ENCODE assay signal across 9 mouse cellular contexts in genomic region chr8:108829305-108829717, GRCm38 (mm10).
DNase-seq lines count a peak whose midpoint lies in the region; ATAC-seq and TF ChIP-seq lines count a peak whose summit lies in the region.
"Had no signal": no experiment of that assay in that cellular context is flagged by ENCODE, and none has a peak within 500 bp of the region (broad histone marks: within the 10 kb centered on the region; RNA-seq: fewer than 3 reads in every experiment).

No protein-coding gene starts in this region.

- WGBS in lung, postnatal 0 days, result 42% methylated on average over 11 of the region's 12 CpGs
- 7% methylated on average over 12 of the region's 12 CpGs for WGBS in forebrain, embryonic 16.5 days
- 6% methylated on average over 12 of the region's 12 CpGs for WGBS in hindbrain, postnatal 0 days
- 7% methylated on average over 12 of the region's 12 CpGs for WGBS in midbrain, embryonic 14.5 days

- TF ChIP-seq EP300 in lung, postnatal 0 days (IDR thresholded peaks at IDR 0.05), result no peak

- H3K4me3 ChIP-seq in lung, postnatal 0 days (ENCODE audit: low read depth, low read length), result no peak overlapping the region
- no peak overlapping the region for H3K4me3 ChIP-seq in forebrain, embryonic 16.5 days (replicated peaks; ENCODE audit: low read length)
- H3K4me3 ChIP-seq in hindbrain, postnatal 0 days (ENCODE audit: low read length), result no peak overlapping the region
- H3K4me3 ChIP-seq in midbrain, embryonic 14.5 days (replicated peaks; ENCODE audit: low read depth, low read length), result no peak overlapping the region

- 0 out of 2 replicates have a peak, but pooled peaks have one; percentile 17 for ATAC-seq in lung, postnatal 0 days
- ATAC-seq in forebrain, embryonic 16.5 days, result peak; percentile 85
- peak; percentile 92 for ATAC-seq in hindbrain, postnatal 0 days
- ATAC-seq in midbrain, embryonic 14.5 days (ENCODE audit: low FRiP score, low TSS enrichment), result peak; percentile 70
- ATAC-seq in inflammation-experienced regulatory T-cells, adult 6 months, result no peak
- ATAC-seq in megakaryocyte, adult 5-6 weeks (ENCODE audit: poor library complexity, severe bottlenecking), result no peak

- H3K36me3 ChIP-seq in lung, postnatal 0 days (ENCODE audit: insufficient read depth, low read length), result no peaks in the 10 kb centered on the region
- H3K36me3 ChIP-seq in forebrain, embryonic 16.5 days (ENCODE audit: control insufficient read depth, insufficient read depth), result no peaks in the 10 kb centered on the region
- H3K36me3 ChIP-seq in hindbrain, postnatal 0 days (ENCODE audit: insufficient read depth, low read length), result no peaks in the 10 kb centered on the region
- no peaks in the 10 kb centered on the region; the same call in 1 of the 2 replicates for H3K36me3 ChIP-seq in midbrain, embryonic 14.5 days (ENCODE audit: control insufficient read depth, insufficient read depth, low read length)

- DNase-seq in lung, postnatal 0 days (ENCODE audit: low spot score), result no peak
- no peak for DNase-seq in lung, adult 18-20 months
- peak; percentile 87 for DNase-seq in hindbrain, postnatal 0 days (ENCODE audit: low spot score)
- DNase-seq in midbrain, embryonic 14.5 days, result peak; percentile 83
- DNase-seq in ovary, postnatal 10 days (ENCODE audit: low spot score), result no peak

- H3K9ac ChIP-seq in lung, postnatal 0 days (replicated peaks; ENCODE audit: low read depth), result no peak overlapping the region
- no peak overlapping the region for H3K9ac ChIP-seq in forebrain, embryonic 16.5 days (replicated peaks; ENCODE audit: low read depth, low read length)
- H3K9ac ChIP-seq in hindbrain, postnatal 0 days (replicated peaks; ENCODE audit: low read length), result peak overlapping the region; percentile 9; the same call in 1 of the 2 replicates
- no peak overlapping the region; the same call in 1 of the 2 replicates for H3K9ac ChIP-seq in midbrain, embryonic 14.5 days (replicated peaks; ENCODE audit: low read length)

- no peaks in the 10 kb centered on the region for H3K27me3 ChIP-seq in lung, postnatal 0 days (replicated peaks; ENCODE audit: insufficient read depth, low read length)
- H3K27me3 ChIP-seq in forebrain, embryonic 16.5 days (replicated peaks; ENCODE audit: control insufficient read depth, insufficient read depth, low read length), result no peaks in the 10 kb centered on the region; the same call in 1 of the 2 replicates
- H3K27me3 ChIP-seq in hindbrain, postnatal 0 days (ENCODE audit: insufficient read depth, low read length), result no peaks in the 10 kb centered on the region
- no peaks in the 10 kb centered on the region for H3K27me3 ChIP-seq in midbrain, embryonic 14.5 days (ENCODE audit: control insufficient read depth, insufficient read depth, low read length)

- no peak for TF ChIP-seq CTCF in lung, postnatal 0 days (IDR thresholded peaks at IDR 0.05)
- no peak for TF ChIP-seq CTCF in hindbrain, postnatal 0 days (IDR thresholded peaks at IDR 0.05; ENCODE audit: low read depth)

- H3K27ac ChIP-seq in lung, postnatal 0 days (ENCODE audit: low read length), result no peak overlapping the region
- H3K27ac ChIP-seq in forebrain, embryonic 16.5 days (ENCODE audit: low read length), result no peak overlapping the region
- H3K27ac ChIP-seq in hindbrain, postnatal 0 days, result peak overlapping the region; percentile 36; the same call in 1 of the 2 replicates
- peak overlapping the region; percentile 70 for H3K27ac ChIP-seq in midbrain, embryonic 14.5 days (replicated peaks; ENCODE audit: low read depth, low read length)
- H3K27ac ChIP-seq: macrophage had no signal

- H3K4me1 ChIP-seq in lung, postnatal 0 days (ENCODE audit: insufficient read depth, low read depth, low read length), result peaks cover 7% of the 10 kb centered on the region; the same call in 1 of the 2 replicates
- H3K4me1 ChIP-seq in forebrain, embryonic 16.5 days (replicated peaks; ENCODE audit: control insufficient read depth, insufficient read depth, low read length), result peaks cover 27% of the 10 kb centered on the region
- H3K4me1 ChIP-seq in hindbrain, postnatal 0 days (ENCODE audit: insufficient read depth, low read length), result peaks cover 14% of the 10 kb centered on the region
- H3K4me1 ChIP-seq in midbrain, embryonic 14.5 days (ENCODE audit: control insufficient read depth, insufficient read depth, low read length), result peaks cover 58% of the 10 kb centered on the region

- H3K9me3 ChIP-seq in lung, postnatal 0 days (ENCODE audit: low read length), result no peaks in the 10 kb centered on the region
- H3K9me3 ChIP-seq in forebrain, embryonic 16.5 days (ENCODE audit: control insufficient read depth, low read length), result no peaks in the 10 kb centered on the region
- H3K9me3 ChIP-seq in hindbrain, postnatal 0 days (ENCODE audit: low read length), result no peaks in the 10 kb centered on the region
- no peaks in the 10 kb centered on the region for H3K9me3 ChIP-seq in midbrain, embryonic 14.5 days (ENCODE audit: control insufficient read depth, low read length)

- no peak overlapping the region for H3K4me2 ChIP-seq in lung, postnatal 0 days (replicated peaks; ENCODE audit: low read depth, low read length)
- no peak overlapping the region for H3K4me2 ChIP-seq in forebrain, embryonic 16.5 days (ENCODE audit: low read length)
- H3K4me2 ChIP-seq in hindbrain, postnatal 0 days (ENCODE audit: low read depth, low read length), result peak overlapping the region; percentile 39
- H3K4me2 ChIP-seq in midbrain, embryonic 14.5 days (ENCODE audit: low read length), result peak overlapping the region; percentile 30

Comparison
In these comparisons a context has a peak if more than half of its experiments do, and no peak if none do; other contexts are left out.
1. ATAC-seq: peak in lung, postnatal 0 days (single experiment), forebrain, embryonic 16.5 days (single experiment), hindbrain, postnatal 0 days (single experiment) and midbrain, embryonic 14.5 days (single experiment); none in inflammation-experienced regulatory T-cells, adult 6 months (single experiment) and megakaryocyte, adult 5-6 weeks (single experiment).
2. DNase-seq: peak in hindbrain, postnatal 0 days (single experiment) and midbrain, embryonic 14.5 days (single experiment); none in lung, postnatal 0 days (single experiment), lung, adult 18-20 months (0 of 2) and ovary, postnatal 10 days (single experiment).
3. H3K27ac ChIP-seq: peak in hindbrain, postnatal 0 days (single experiment) and midbrain, embryonic 14.5 days (single experiment); none in lung, postnatal 0 days (single experiment) and forebrain, embryonic 16.5 days (single experiment).
4. H3K4me2 ChIP-seq: peak in hindbrain, postnatal 0 days (single experiment) and midbrain, embryonic 14.5 days (single experiment); none in lung, postnatal 0 days (single experiment) and forebrain, embryonic 16.5 days (single experiment).